Mouse (Mus musculus) CD8-positive naive resting alpha-beta T cell, adult 2 months (primary cell): ENCODE data around the gene Efcab2.

Source experiments
- DNase-seq, 2 experiments: peaks; one replicate each; pipeline ENCODE4 v3.0.0; 2022; ENCODE audit warnings: low read depth in 2 of 2, low spot score in 2 of 2

The Efcab2 gene

GRCm38 (mm10) chr1:178483854-178484253 lies 78.0 kb downstream of the Efcab2 start:
- DNase-seq = no peak

GRCm38 (mm10) chr1:178485138-178485867 lies 79.4 kb downstream of the Efcab2 start:
- DNase-seq = no peak

- DNase-seq = no peak
These were observed 80.0 kb downstream of the Efcab2 start for GRCm38 (mm10) chr1:178485868-178486220.

DNA sequence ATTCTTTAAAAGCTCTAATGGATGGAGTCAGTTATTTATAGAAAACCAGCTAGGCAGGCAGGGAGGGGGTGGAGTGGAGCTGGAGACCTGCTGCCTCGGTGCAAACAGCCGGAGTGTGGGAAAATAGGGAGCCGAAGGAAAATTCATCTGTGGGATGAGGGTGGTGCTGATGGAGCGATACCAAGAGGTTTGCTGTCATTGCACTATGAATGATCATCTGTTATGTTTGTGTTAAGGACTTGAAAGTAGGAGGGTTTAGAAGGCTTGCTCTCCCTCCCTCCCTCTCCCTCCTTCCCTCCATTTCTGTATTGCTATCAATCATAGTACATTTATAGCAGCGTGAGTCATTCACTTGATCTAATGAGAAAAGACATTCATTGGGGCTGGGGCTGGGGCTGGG lies 80.9 kb downstream of the Efcab2 start:
- DNase-seq = no peak

GRCm38 (mm10) chr1:178489127-178489526 lies 83.2 kb downstream of the Efcab2 start:
- DNase-seq = no peak

DNA sequence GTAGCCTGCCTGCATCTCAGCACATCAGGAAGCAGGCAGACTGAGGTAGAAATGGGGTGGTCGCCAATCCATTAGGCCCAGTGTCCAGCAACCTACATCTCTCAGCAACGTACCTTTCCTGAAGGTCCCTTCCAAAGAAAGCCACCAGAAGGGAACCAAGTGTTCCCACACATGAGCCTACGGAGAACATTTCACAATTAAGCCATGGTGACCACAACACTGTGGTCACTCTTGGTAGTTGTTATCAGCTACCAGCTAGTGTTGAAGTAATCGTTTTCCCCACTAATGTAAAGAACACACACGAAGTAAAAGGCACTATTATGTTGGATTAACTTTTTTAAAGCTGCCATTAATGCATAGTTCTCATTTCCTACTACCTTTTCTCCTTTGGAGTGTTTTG lies 85.8 kb downstream of the Efcab2 start:
- DNase-seq = no peak

GRCm38 (mm10) chr1:178492493-178492892 lies 86.6 kb downstream of the Efcab2 start:
- no peak for DNase-seq

GRCm38 (mm10) chr1:178496186-178496585 lies 90.3 kb downstream of the Efcab2 start:
- no peak for DNase-seq

GRCm38 (mm10) chr1:178496841-178497240 lies 91.0 kb downstream of the Efcab2 start:
- peak in 1 of 2 experiments; percentile 8 for DNase-seq

DNA sequence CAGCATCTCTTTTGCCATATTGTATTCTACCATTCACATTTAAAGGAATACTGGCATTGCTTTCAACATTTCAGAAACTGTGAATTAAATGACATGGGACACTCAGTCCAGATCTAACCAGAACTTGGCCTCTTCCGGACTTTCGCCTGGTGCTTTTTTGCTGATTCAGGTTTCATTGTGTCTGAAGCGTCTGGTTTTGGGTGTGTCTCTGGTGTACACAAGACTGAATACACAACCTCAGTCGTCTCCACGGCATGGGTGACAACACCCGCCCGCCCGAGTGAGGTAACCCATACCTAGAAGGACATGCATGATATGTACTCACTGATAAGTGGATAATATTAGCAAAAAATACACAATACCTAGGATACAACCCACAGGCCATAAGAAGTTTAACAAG lies 101.1 kb downstream of the Efcab2 start:
- DNase-seq = no peak

DNA sequence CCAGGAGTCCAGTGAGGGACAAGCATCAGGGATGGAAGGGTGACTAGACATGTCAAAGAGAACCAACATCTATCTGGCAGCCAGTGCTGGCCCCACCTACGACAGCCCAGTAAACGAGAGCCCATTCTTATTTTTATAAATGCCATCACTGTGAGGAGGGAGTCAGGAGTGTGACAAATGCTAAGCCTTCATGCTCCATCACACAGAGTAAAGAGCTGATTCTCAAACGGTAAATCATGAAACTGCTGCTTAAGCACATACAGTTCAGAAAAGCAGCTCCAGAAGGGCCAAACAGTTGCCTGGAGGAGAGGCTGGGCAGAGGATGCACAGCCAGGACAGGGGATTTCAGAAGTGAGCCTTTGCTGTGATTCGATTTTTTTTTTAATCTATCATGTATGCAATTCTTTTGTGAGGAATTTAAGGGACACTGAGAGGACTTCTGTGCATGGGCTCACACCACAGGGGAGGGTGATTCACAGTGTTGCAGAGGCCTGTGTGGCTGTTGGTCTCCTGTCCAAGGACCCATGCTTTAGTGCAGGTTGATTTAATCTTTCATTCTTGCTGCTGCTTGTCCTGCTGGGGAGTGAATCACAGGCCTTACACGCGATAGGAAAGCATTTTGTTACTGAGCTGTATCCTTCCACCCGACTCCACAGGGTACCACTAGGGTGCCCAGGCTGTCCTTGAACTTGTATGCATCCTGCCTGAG lies 106.6 kb downstream of the Efcab2 start:
- no peak for DNase-seq

- no peak for DNase-seq
These were observed 108.1 kb downstream of the Efcab2 start for GRCm38 (mm10) chr1:178513954-178514353.

DNA sequence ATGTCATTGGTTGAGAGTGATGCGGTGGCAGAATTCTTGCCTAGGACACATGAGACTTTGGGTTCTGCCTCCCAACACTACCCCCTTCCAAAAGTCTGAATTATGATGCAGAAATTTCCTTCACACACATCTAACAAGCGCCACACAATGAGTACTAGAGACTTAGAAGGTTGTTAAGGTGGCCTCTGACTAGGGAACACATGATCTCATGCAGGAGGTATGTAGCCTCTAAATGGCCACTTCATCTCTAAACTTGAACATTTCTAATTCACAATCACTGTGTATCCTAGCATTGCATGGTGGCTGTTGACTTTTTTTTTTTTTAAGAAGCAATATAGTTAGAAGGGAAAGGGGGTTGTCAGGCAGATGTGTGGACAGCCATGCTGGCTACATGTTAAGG lies 110.0 kb downstream of the Efcab2 start:
- no peak for DNase-seq

DNA sequence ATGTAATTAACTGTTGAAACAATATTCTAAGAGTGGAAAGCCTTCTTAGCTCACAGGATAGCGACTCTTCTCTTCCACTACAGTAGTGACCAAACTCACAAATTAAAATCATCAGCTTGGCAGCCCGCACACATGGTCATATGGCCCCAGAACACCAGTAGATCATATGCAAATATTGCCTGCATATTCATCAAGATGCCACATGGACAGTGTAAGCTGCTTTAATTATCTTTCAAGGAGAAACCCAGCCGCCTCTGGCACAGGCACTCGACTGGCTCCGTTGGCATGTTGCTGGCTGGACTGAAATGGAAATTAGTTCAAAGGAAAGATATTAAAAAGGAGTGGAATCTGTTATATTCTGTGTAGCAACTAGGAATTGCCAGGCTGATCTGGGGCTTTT lies 116.5 kb downstream of the Efcab2 start:
- no peak for DNase-seq

DNA sequence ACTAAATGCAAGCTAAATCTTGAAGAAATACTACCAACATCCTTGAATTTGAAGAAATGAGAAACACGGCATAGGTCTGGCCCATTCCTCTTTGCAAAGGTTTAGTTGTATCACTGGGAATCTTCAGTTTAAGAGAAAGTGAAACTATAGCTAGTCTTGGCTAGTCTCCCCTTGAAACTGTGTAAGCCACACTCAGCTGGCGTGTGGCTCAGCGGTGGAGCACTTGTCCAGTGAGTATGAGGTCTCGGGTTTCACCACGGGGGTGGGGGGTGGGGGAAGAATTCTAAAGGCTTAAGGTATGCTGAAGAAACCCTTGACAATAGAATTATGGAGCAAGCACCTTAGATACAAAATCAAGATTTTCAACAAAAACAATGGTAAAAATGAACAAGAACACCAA lies 117.3 kb downstream of the Efcab2 start:
- DNase-seq = no peak

DNA sequence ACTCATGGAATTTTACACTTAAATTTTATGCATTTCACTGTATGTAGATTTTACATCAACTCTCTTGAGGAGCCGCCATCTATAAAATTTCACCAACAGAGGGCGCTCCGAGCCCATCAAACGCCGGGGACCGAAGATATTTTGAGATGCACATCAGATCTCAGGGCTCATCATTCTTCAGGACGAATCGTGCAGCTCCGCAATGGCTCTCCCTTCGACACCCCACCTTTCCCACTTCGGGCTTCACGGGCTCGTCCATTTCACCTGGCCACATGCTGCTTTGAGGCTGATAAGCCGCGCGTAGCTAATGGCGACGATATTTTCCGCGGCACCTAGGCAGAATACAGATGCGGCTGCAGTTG lies 121.3 kb downstream of the Efcab2 start:
- peak; percentile 27 to 51 for DNase-seq

GRCm38 (mm10) chr1:178527547-178528361 lies 121.9 kb downstream of the Efcab2 start:
- peak in 1 of 2 experiments; percentile 0 for DNase-seq

DNA sequence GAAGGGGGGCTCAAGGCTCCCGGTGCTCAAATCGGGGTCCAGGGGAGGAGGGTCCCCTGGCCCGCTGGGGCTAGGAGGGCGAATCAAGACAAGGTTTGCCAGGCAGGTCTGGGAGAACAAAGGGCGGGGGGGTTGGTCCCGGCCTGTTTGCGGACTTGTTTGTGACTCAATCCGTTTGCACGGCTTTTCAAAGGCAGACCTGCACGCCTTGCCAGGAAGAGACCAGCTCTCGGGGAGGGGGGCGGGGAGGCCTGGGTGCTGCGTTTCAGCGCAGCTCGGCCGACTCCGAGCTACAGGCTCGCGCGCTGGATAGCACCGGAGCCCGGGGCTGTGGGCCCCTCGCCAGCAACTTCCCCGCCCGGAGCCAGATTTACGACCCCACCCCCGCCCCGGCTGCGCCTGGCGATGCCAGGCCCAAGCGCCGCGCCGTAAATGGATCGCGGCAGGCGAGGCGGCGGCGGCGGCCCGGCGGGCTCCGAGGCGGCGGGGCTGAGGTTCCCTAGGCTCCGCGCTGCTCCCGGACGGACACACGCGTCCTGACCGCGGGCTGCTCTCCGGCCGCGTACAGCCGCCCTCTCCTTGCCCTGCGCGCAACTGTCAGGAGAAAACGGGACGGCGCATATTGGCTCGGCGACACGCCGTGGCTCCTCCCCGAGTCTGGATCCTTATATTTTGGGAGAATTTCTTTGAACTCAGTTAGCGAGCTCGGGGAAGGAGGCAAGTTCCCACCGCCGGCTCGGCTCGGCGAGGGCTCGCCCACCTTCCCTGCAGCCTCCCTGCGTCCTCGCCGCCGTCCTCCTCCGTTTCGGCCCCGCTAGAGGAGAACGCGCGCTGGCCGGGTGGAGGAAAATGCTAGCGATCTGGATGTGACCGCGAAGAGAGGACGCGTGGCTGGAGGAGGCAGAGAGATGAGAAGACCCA lies 122.8 kb downstream of the Efcab2 start, which contains the start of gene Kif26b:
TSS of gene Kif26b (plus strand) at position 695 of the 921 bp plus-strand sequence.
- no peak for DNase-seq

GRCm38 (mm10) chr1:178529512-178530300 lies 123.8 kb downstream of the Efcab2 start:
- DNase-seq = no peak
